Mouse (Mus musculus) heart, postnatal 0 days (tissue): ENCODE results near the gene Gm42421. TPM values are rescaled to one million over a fixed set of nuclear protein-coding genes. Genes with fewer than 3 reads are reported as not detected.
A peak's percentile ranks its signal among the peaks of the same experiment; 100 is the strongest.

ENCODE experiments used
- ATAC-seq: fragments of 200-750 bp; cut with Nextera tagmentation; 2 replicates; pipeline ENCODE4 v1.8.0; 2017; ENCODE audit warnings: low read depth, moderate number of reproducible peaks, moderate library complexity; ENCODE audit not compliant: insufficient read depth
- DNase-seq: peaks from one replicate; pipeline ENCODE4 v3.0.0-alpha.2; 2016; ENCODE audit warnings: low spot score
- H3K27ac ChIP-seq: fragments of 300-500 bp; sonication (generic); 2 replicates; pipeline ENCODE4 v1.5.1; 2014; ENCODE audit warnings: low read depth, mild to moderate bottlenecking
- H3K27me3 ChIP-seq: fragments of 300-500 bp; sonication (generic); 2 replicates; pipeline ENCODE4 v1.6.1; 2014; ENCODE audit warnings: low read length, mixed read lengths; ENCODE audit not compliant: control insufficient read depth, insufficient read depth
- H3K36me3 ChIP-seq: fragments of 300-500 bp; sonication (generic); replicated peaks from 2 replicates; pipeline ENCODE4 v1.6.1; 2014; ENCODE audit warnings: low read length, mixed read lengths; ENCODE audit not compliant: control insufficient read depth, insufficient read depth
- H3K4me1 ChIP-seq: fragments of 300-500 bp; sonication (generic); 2 replicates; pipeline ENCODE4 v1.6.1; 2014; ENCODE audit warnings: antibody characterized with exemption; ENCODE audit not compliant: control insufficient read depth, insufficient read depth
- H3K4me2 ChIP-seq: fragments of 300-500 bp; sonication (generic); 2 replicates; pipeline ENCODE4 v1.6.1; 2014; ENCODE audit warnings: low read depth, mild to moderate bottlenecking, low read length, moderate library complexity
- H3K4me3 ChIP-seq: fragments of 300-500 bp; sonication (generic); 2 replicates; pipeline ENCODE4 v1.5.1; 2014; ENCODE audit warnings: low read depth, low read length
- H3K9ac ChIP-seq: fragments of 300-500 bp; sonication (generic); replicated peaks from 2 replicates; pipeline ENCODE4 v1.6.1; 2014; ENCODE audit warnings: low read depth, low read length, mixed read lengths
- H3K9me3 ChIP-seq: fragments of 300-500 bp; sonication (generic); replicated peaks from 2 replicates; pipeline ENCODE4 v1.6.1; 2016; ENCODE audit warnings: low read length; ENCODE audit not compliant: control insufficient read depth
- CTCF ChIP-seq: IDR thresholded peaks from 2 replicates; pipeline ENCODE4 v1.5.1; 2016; ENCODE audit warnings: antibody characterized with exemption, control low read depth, low read depth
- EP300 ChIP-seq: IDR thresholded peaks from 2 replicates; pipeline ENCODE4 v1.6.1; 2016; ENCODE audit warnings: antibody characterized with exemption, low read depth
- WGBS: fragments of 180-500 bp; shearing (Covaris S2); extraction: QIAGEN DNeasy Blood & Tissue Kit; methylation state at CpG from one replicate; pipeline ENCODE4 v1.1.7; 2014; 5-methylcytosine and 5-hydroxymethylcytosine counted together
- polyA plus RNA-seq: library from polyadenylated mRNA; unstranded; fragments of >200 nt; fragmentation: Nextera tagmentation; extraction: Ambion mirVana; gene quantifications from 2 replicates; pipeline ENCODE4 v1.2.1, GENCODE M21; 2015
- total RNA-seq: library from RNA; depleted of rRNA; stranded (reverse); fragments of >200 nt; gene quantifications from 2 replicates; pipeline ENCODE4 v1.2.3, GENCODE M21; 2014; ENCODE audit warnings: low replicate concordance

Gene Gm42421
- total and polyA plus RNA-seq, 2 experiments from 2014 or later: 0.29 to 5.8 TPM

DNA sequence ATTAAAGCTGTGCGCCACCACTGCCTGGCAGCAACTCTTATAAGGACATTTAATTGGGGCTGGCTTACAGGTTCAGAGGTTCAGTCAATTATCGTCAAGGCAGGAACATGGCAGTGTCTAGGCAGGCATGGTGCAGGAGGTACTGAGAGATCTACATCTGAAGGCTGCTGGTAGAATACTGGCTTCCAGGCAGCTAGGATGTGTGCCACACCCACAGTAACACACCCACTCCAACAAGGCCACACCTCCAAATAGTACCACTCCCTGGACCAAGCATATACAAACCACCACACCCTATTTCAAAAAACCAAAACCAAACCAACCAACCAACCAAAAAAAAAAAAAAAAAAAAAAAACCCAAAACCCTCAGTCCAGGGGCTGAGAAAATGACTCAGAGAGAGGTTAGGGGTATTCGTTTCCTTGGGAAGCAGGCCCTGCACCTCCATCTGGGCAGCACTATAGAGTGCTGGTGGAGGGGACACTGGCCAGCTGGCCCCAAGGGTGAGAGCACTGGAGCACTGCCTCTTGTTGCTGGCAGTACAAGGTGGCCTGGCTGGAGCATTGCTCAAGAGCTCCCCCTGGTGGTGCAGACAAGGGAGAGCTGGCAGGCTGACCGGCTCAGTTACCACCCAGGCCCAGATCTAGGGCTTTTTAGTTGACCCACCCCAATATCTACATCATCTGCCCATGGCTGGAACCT is 47.1 kb downstream of the Gm42421 start:
- no peaks in the 10 kb centered on the region for H3K27me3 ChIP-seq
- 45% methylated on average over 4 of the region's 4 CpGs for WGBS
- peak; percentile 88 for TF ChIP-seq CTCF
- TF ChIP-seq EP300: no peak
- ATAC-seq (peak; percentile 77), DNase-seq (peak; percentile 31)
- no peaks in the 10 kb centered on the region for H3K9me3 ChIP-seq
- H3K27ac ChIP-seq: no peak overlapping the region
- no peak overlapping the region for H3K4me2 ChIP-seq
- H3K36me3 ChIP-seq: no peaks in the 10 kb centered on the region
- no peak overlapping the region for H3K4me3 ChIP-seq
- no peak overlapping the region for H3K9ac ChIP-seq
- no peaks in the 10 kb centered on the region for H3K4me1 ChIP-seq

DNA sequence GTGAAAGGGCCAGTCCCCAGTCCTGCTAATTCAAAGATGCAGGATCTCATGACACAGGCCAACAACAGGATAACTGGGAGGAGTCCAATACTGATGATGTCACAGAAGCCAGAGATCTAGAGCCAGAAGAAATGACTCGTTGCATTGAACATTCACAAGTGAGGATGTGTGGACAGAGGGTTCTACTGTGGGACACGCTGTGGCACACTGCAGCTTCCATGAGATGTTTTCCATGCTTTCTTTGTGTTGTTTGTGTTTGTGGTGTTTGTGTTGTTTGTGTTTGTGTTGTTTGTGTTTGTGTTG is 47.6 kb downstream of the Gm42421 start:
- 18% methylated on average over 2 of the region's 2 CpGs for WGBS
- Histone ChIP-seq H3K36me3 (no peaks in the 10 kb centered on the region), H3K4me2 (no peak overlapping the region)

DNA sequence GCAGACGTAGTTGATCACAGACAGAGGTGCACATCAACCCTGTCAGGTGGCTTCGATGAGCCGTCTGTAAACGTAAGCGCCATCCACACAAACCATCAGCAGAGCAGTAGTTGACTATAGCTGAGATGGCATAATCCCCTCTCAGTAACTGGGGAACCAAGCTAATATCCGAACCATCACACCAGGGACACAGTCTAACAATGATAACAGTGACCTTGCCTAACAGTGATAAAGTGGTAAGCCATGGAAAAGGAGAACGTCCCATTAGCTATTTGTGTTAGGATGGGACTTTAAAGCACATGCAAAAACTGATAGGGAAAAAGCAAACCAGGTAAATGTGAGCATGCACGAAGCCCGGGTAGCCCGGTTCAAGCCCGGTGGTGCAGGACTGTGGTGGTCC is 48.3 kb downstream of the Gm42421 start:
- no peak overlapping the region for H3K4me3 ChIP-seq
- H3K9ac ChIP-seq: no peak overlapping the region
- H3K4me2 ChIP-seq: no peak overlapping the region
- ATAC-seq (no peak), DNase-seq (no peak)
- H3K27me3 ChIP-seq: no peaks in the 10 kb centered on the region
- 73% methylated on average over 11 of the region's 11 CpGs for WGBS
- no peak overlapping the region for H3K27ac ChIP-seq
- no peaks in the 10 kb centered on the region for H3K4me1 ChIP-seq
- H3K36me3 ChIP-seq: no peaks in the 10 kb centered on the region
- TF ChIP-seq CTCF: no peak
- no peak for TF ChIP-seq EP300
- H3K9me3 ChIP-seq: no peaks in the 10 kb centered on the region

More for the DNA sequence above, 47.6 kb downstream of the Gm42421 start:
- no peaks in the 10 kb centered on the region for H3K9me3 ChIP-seq
- H3K27me3 ChIP-seq: no peaks in the 10 kb centered on the region
- ATAC-seq (peak; percentile 41), DNase-seq (no peak)
- no peaks in the 10 kb centered on the region for H3K4me1 ChIP-seq
- no peak overlapping the region for H3K9ac ChIP-seq
- TF ChIP-seq EP300 (no peak), CTCF (no peak)
- no peak overlapping the region for H3K4me3 ChIP-seq
- H3K27ac ChIP-seq: no peak overlapping the region

DNA sequence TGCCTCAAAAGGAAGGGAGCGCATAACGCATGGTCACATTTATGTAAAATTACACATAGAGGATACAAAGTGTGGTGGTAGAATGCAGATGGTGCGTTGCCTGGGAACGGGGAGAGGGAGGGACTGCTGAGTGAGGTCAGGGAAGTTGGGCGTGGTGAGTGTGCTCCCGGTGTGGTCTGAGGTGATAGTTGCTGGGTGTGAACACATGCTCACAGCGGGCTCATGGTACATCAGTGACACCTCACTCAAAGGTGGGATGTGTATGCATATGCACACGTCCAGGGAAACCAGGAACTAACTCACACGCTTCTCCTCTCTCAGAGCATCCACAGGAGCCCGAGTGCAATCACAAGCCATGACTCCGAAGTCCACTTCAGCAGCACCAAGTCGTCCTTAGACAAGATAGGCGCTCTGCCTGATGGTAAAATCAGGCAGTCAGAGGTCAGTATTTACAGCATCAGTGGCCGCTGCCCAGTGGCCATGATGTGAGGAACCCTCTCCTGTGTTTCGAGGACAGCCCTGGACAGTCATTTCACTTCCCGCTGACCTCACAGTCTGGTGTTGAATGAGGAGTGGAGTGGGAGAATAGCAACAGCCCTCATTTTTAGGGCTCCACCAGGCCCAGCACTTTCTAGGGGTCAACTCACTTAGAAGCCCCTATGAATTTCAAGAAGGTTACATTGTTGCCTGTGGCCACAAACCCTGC is 48.9 kb downstream of the Gm42421 start:
- Histone ChIP-seq H3K9me3 (no peaks in the 10 kb centered on the region), H3K36me3 (no peaks in the 10 kb centered on the region), H3K27ac (no peak overlapping the region), H3K4me2 (no peak overlapping the region), H3K4me1 (no peaks in the 10 kb centered on the region), H3K4me3 (no peak overlapping the region), H3K9ac (no peak overlapping the region), H3K27me3 (no peaks in the 10 kb centered on the region)
- DNase-seq: no peak
- 57% methylated on average over 16 of the region's 16 CpGs for WGBS
- ATAC-seq: no peak
- no peak for TF ChIP-seq CTCF
- TF ChIP-seq EP300: no peak

DNA sequence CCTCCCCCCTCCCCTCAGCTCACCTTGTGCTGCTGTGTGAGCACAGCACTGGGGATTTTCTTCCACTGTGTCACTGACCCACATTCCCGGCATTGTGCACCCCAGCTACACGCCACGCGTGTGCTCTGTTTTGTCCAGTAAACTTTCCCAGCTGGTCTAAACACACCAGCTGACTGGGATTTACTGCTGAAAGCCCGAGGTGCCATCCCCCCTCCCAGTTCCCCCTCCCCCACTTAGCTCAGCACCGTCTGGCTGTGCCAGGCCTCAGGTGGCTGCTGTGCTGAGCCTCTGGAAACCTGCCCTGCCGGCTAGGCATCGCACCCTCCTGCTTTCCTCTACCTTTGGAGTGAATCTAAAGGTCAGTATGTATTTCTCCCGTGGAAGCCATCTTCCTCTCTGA is 52.9 kb downstream of the Gm42421 start:
- Histone ChIP-seq H3K9ac (no peak overlapping the region), H3K27me3 (no peaks in the 10 kb centered on the region), H3K9me3 (no peaks in the 10 kb centered on the region), H3K4me3 (no peak overlapping the region), H3K4me2 (no peak overlapping the region), H3K4me1 (no peaks in the 10 kb centered on the region), H3K36me3 (peaks cover 19% of the 10 kb centered on the region), H3K27ac (no peak overlapping the region)
- peak; percentile 41; the same call in 1 of the 2 replicates for ATAC-seq
- TF ChIP-seq EP300 (no peak), CTCF (no peak)
- DNase-seq: no peak
- 33% methylated on average over 9 of the region's 9 CpGs for WGBS
